Mouse (Mus musculus) hindbrain, embryonic 16.5 days (tissue): ENCODE data around the gene Pla2g15. TPM values are rescaled to one million over a fixed set of nuclear protein-coding genes. Genes with fewer than 3 reads are reported as not detected.

Source experiments
- ATAC-seq: fragments of 200-750 bp; cut with Nextera tagmentation; 2 replicates; pipeline ENCODE4 v1.8.0; 2017; ENCODE audit warnings: moderate TSS enrichment, moderate library complexity
- H3K27ac ChIP-seq: fragments of 300-500 bp; sonication (generic); 2 replicates; pipeline ENCODE4 v1.5.1; 2014; ENCODE audit warnings: low read depth, mild to moderate bottlenecking, control low read depth, low read length, moderate library complexity
- H3K27me3 ChIP-seq: fragments of 300-500 bp; sonication (generic); replicated peaks from 2 replicates; pipeline ENCODE4 v1.6.1; 2014; ENCODE audit warnings: low read length; ENCODE audit not compliant: control insufficient read depth, insufficient read depth
- H3K36me3 ChIP-seq: fragments of 300-500 bp; sonication (generic); 2 replicates; pipeline ENCODE4 v1.6.1; 2014; ENCODE audit warnings: mild to moderate bottlenecking, low read length, moderate library complexity, mixed read lengths; ENCODE audit not compliant: control insufficient read depth, insufficient read depth
- H3K4me1 ChIP-seq: fragments of 300-500 bp; sonication (generic); 2 replicates; pipeline ENCODE4 v1.6.1; 2014; ENCODE audit warnings: low read depth, low read length; ENCODE audit not compliant: control insufficient read depth, insufficient read depth
- H3K4me2 ChIP-seq: fragments of 300-500 bp; sonication (generic); 2 replicates; pipeline ENCODE4 v1.6.1; 2014; ENCODE audit warnings: mild to moderate bottlenecking, low read length, control low read depth, moderate library complexity
- H3K4me3 ChIP-seq: fragments of 300-500 bp; sonication (generic); 2 replicates; pipeline ENCODE4 v1.5.1; 2014; ENCODE audit warnings: mild to moderate bottlenecking, low read length, control low read depth, moderate library complexity
- H3K9ac ChIP-seq: fragments of 300-500 bp; sonication (generic); 2 replicates; pipeline ENCODE4 v1.6.1; 2014; ENCODE audit warnings: low read depth, mild to moderate bottlenecking, control low read depth, low read length, moderate library complexity
- H3K9me3 ChIP-seq: fragments of 300-500 bp; sonication (generic); 2 replicates; pipeline ENCODE4 v1.6.1; 2014; ENCODE audit warnings: mild to moderate bottlenecking, low read length, moderate library complexity; ENCODE audit not compliant: control insufficient read depth
- WGBS: fragments of 180-500 bp; shearing (Covaris S2); extraction: QIAGEN DNeasy Blood & Tissue Kit; methylation state at CpG from one replicate; pipeline ENCODE4 v1.1.7; 2014; 5-methylcytosine and 5-hydroxymethylcytosine counted together
- polyA plus RNA-seq: library from polyadenylated mRNA; unstranded; fragments of >200 nt; fragmentation: Nextera tagmentation; extraction: Ambion mirVana; gene quantifications from 2 replicates; pipeline ENCODE4 v1.2.1, GENCODE M21; 2015

Gene Pla2g15
- polyA plus RNA-seq, 1 experiment from 2014 or later, result 23.5 TPM

GRCm38 (mm10) chr8:106123443-106123842 lies 26.8 kb upstream of the Pla2g15 start:
- Histone ChIP-seq H3K4me1 (no peaks in the 10 kb centered on the region), H3K4me3 (no peak overlapping the region), H3K4me2 (no peak overlapping the region), H3K36me3 (peaks cover 2% of the 10 kb centered on the region; the same call in 1 of the 2 replicates), H3K9me3 (no peaks in the 10 kb centered on the region), H3K27me3 (no peaks in the 10 kb centered on the region), H3K27ac (no peak overlapping the region), H3K9ac (no peak overlapping the region)
- 78% methylated on average over 3 of the region's 3 CpGs for WGBS
- ATAC-seq, result no peak

DNA sequence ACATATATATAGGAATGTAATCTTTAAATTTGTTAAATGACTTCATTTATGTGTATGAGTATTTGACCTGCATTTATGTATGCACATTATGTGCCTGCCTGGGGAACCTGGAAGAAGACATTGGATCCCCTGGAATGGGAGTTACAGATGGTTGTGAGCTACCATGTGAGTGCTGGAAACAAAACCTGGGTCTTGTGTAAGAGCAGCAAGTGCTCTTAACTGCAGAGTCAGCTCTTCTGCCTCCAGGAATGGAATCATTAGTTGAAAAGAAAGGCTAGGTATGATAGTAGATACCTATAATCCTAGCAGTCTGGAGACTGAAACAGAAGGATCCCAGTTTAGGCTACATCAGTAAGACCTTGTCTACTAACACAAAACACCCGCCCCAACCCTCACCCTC lies 24.1 kb upstream of the Pla2g15 start:
- no peak overlapping the region for H3K27ac ChIP-seq
- no peaks in the 10 kb centered on the region for H3K9me3 ChIP-seq
- peaks cover 4% of the 10 kb centered on the region; the same call in 1 of the 2 replicates for H3K36me3 ChIP-seq
- no peak overlapping the region for H3K4me3 ChIP-seq
- H3K9ac ChIP-seq, result no peak overlapping the region
- no peak overlapping the region for H3K4me2 ChIP-seq
- no peaks in the 10 kb centered on the region for H3K27me3 ChIP-seq
- no peaks in the 10 kb centered on the region for H3K4me1 ChIP-seq
- ATAC-seq, result no peak
- 86% methylated on average over 1 of the region's 1 CpGs for WGBS

DNA sequence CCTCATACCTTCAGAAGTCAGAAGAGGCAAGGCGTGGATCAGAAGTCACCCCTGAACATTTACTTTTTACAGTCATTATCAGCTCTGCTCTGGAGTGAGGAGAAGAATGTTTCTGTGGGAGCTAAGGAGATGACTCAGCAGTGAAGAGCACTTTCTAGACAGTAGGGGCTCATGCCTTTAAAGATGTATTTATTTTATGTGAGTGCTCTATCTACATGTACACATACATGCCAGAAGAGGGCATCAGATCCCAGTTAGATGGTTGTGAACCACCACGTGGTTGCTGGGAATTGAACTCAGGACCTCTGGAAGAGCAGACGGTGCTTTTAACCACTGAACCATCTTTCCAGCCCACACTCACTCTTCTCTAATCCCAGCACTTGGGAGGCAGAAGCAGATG lies 23.1 kb upstream of the Pla2g15 start:
- no peak overlapping the region for H3K9ac ChIP-seq
- no peak for ATAC-seq
- H3K27me3 ChIP-seq, result no peaks in the 10 kb centered on the region
- WGBS, result 71% methylated on average over 3 of the region's 3 CpGs
- no peak overlapping the region for H3K27ac ChIP-seq
- H3K4me1 ChIP-seq, result no peaks in the 10 kb centered on the region
- H3K9me3 ChIP-seq, result no peaks in the 10 kb centered on the region
- H3K4me2 ChIP-seq, result no peak overlapping the region
- H3K4me3 ChIP-seq, result no peak overlapping the region
- peaks cover 4% of the 10 kb centered on the region; the same call in 1 of the 2 replicates for H3K36me3 ChIP-seq

GRCm38 (mm10) chr8:106127882-106128410 lies 22.3 kb upstream of the Pla2g15 start:
- no peak overlapping the region for H3K27ac ChIP-seq
- H3K4me1 ChIP-seq, result no peaks in the 10 kb centered on the region
- H3K4me2 ChIP-seq, result no peak overlapping the region
- no peak overlapping the region for H3K4me3 ChIP-seq
- H3K9me3 ChIP-seq, result no peaks in the 10 kb centered on the region
- H3K27me3 ChIP-seq, result no peaks in the 10 kb centered on the region
- H3K9ac ChIP-seq, result no peak overlapping the region
- no peak for ATAC-seq
- H3K36me3 ChIP-seq, result peaks cover 6% of the 10 kb centered on the region; the same call in 1 of the 2 replicates
- 92% methylated on average over 10 of the region's 10 CpGs for WGBS

GRCm38 (mm10) chr8:106129232-106129930 lies 20.8 kb upstream of the Pla2g15 start:
- no peak for ATAC-seq
- Histone ChIP-seq H3K9ac (no peak overlapping the region), H3K27ac (no peak overlapping the region), H3K4me3 (no peak overlapping the region), H3K27me3 (peaks cover 13% of the 10 kb centered on the region), H3K9me3 (no peaks in the 10 kb centered on the region), H3K4me1 (no peaks in the 10 kb centered on the region), H3K4me2 (no peak overlapping the region), H3K36me3 (peaks cover 6% of the 10 kb centered on the region; the same call in 1 of the 2 replicates)

DNA sequence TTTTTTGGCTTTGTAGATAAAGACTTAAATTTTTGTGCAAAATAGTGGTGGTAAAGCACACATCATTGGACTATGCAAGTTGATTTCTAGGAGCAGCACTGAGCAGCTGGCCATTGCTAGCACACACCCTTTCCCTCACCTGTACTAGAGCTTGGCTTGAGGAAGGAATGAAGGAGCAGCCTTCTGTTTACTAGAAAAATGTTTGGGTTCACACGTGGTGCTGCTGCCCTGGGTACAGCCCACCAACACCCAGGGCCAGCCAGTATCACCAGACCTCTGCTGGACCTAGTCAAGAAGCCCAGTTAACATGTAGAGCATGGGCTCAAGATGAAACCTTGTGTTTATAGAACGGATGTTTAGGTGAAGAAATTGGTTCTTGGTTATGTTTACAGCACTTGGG lies 20.2 kb upstream of the Pla2g15 start:
- no peak overlapping the region for H3K4me3 ChIP-seq
- no peak for ATAC-seq
- peaks cover 6% of the 10 kb centered on the region; the same call in 1 of the 2 replicates for H3K36me3 ChIP-seq
- no peaks in the 10 kb centered on the region for H3K9me3 ChIP-seq
- H3K27ac ChIP-seq, result no peak overlapping the region
- H3K9ac ChIP-seq, result no peak overlapping the region
- H3K4me1 ChIP-seq, result no peaks in the 10 kb centered on the region
- H3K4me2 ChIP-seq, result no peak overlapping the region
- 87% methylated on average over 2 of the region's 2 CpGs for WGBS
- peaks cover 19% of the 10 kb centered on the region for H3K27me3 ChIP-seq

GRCm38 (mm10) chr8:106130505-106130904 lies 19.7 kb upstream of the Pla2g15 start:
- Histone ChIP-seq H3K4me2 (no peak overlapping the region), H3K4me1 (peaks cover 3% of the 10 kb centered on the region; the same call in 1 of the 2 replicates), H3K27ac (no peak overlapping the region), H3K27me3 (peaks cover 24% of the 10 kb centered on the region), H3K9me3 (no peaks in the 10 kb centered on the region), H3K9ac (no peak overlapping the region), H3K36me3 (peaks cover 6% of the 10 kb centered on the region; the same call in 1 of the 2 replicates), H3K4me3 (no peak overlapping the region)
- ATAC-seq, result no peak
- WGBS, result 89% methylated on average over 2 of the region's 2 CpGs

DNA sequence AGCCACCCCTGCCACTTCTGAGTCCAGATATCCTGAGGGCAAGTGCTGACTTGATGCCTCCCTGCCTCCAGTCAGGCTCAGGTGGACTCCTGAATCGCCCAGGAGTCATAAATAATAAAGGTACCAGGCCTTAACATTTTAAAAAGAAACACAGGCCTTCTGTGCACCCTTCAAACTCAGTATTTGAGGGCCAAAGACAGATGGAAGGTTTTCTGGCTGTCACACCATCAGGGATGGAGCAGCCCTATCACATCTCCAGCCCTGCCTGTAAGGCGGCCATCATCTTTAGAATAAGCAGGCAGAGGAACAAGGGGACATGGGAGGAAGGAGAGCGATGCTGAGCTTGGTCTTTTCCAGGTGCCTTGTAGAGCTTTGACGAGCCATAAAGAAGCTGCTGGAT lies 19.2 kb upstream of the Pla2g15 start:
- 89% methylated on average over 4 of the region's 4 CpGs for WGBS
- ATAC-seq, result no peak
- Histone ChIP-seq H3K9ac (no peak overlapping the region), H3K4me1 (peaks cover 6% of the 10 kb centered on the region), H3K36me3 (peaks cover 6% of the 10 kb centered on the region; the same call in 1 of the 2 replicates), H3K4me2 (no peak overlapping the region), H3K4me3 (no peak overlapping the region), H3K27me3 (peaks cover 30% of the 10 kb centered on the region), H3K27ac (no peak overlapping the region), H3K9me3 (no peaks in the 10 kb centered on the region)

- no peak overlapping the region for H3K4me3 ChIP-seq
- H3K9me3 ChIP-seq, result no peaks in the 10 kb centered on the region
- no peak for ATAC-seq
- H3K4me1 ChIP-seq, result peaks cover 12% of the 10 kb centered on the region
- H3K27ac ChIP-seq, result no peak overlapping the region
- H3K27me3 ChIP-seq, result peaks cover 36% of the 10 kb centered on the region
- WGBS, result 91% methylated on average over 7 of the region's 7 CpGs
- H3K9ac ChIP-seq, result no peak overlapping the region
- H3K4me2 ChIP-seq, result no peak overlapping the region
- H3K36me3 ChIP-seq, result peaks cover 6% of the 10 kb centered on the region; the same call in 1 of the 2 replicates
Observed at GRCm38 (mm10) chr8:106131488-106132222, 18.5 kb upstream of the Pla2g15 start.
